Mouse (Mus musculus) T-cell, adult 2 months (primary cell): ENCODE measurements around the gene Hsp90aa1.
"Not testable (repeated sequence)": the region's sequence is repeated elsewhere in the genome, so short reads cannot be mapped to it uniquely, and the experiment has no call there.

Experiments used
- DNase-seq: peaks from one replicate; pipeline ENCODE4 v3.0.0; 2022; ENCODE audit warnings: low spot score

The Hsp90aa1 gene

GRCm38 (mm10) chr12:110698523-110699170, 3.9 kb downstream of the Hsp90aa1 start:
- no peak for DNase-seq

GRCm38 (mm10) chr12:110698080-110698479, 4.4 kb downstream of the Hsp90aa1 start:
- DNase-seq = no peak

GRCm38 (mm10) chr12:110697457-110697856, 5.1 kb downstream of the Hsp90aa1 start:
- no peak for DNase-seq

- DNase-seq = no peak
These were observed 5.5 kb downstream of the Hsp90aa1 start for GRCm38 (mm10) chr12:110696975-110697400.

GRCm38 (mm10) chr12:110696173-110696974, 6.2 kb downstream of the Hsp90aa1 start:
- peak; percentile 99 for DNase-seq

- no peak for DNase-seq
These were observed 6.8 kb downstream of the Hsp90aa1 start for GRCm38 (mm10) chr12:110695676-110696171.

GRCm38 (mm10) chr12:110693378-110693777, 9.2 kb downstream of the Hsp90aa1 start:
- DNase-seq = not testable (repeated sequence)

GRCm38 (mm10) chr12:110689919-110690643, 12.4 kb downstream of the Hsp90aa1 start:
- DNase-seq = no peak

GRCm38 (mm10) chr12:110688921-110689320, 13.6 kb downstream of the Hsp90aa1 start:
- DNase-seq = not testable (repeated sequence)

- no peak for DNase-seq
These were observed 14.4 kb downstream of the Hsp90aa1 start for GRCm38 (mm10) chr12:110687894-110688734.

- no peak for DNase-seq
These were observed 18.9 kb downstream of the Hsp90aa1 start for GRCm38 (mm10) chr12:110683580-110683979.

GRCm38 (mm10) chr12:110682561-110683299, 19.8 kb downstream of the Hsp90aa1 start, which contains the start of gene 1700001K19Rik:
TSS of gene 1700001K19Rik (minus strand) at chr12:110682619.
- no peak for DNase-seq

GRCm38 (mm10) chr12:110681878-110682277, 20.6 kb downstream of the Hsp90aa1 start:
- no peak for DNase-seq

GRCm38 (mm10) chr12:110681191-110681590, 21.3 kb downstream of the Hsp90aa1 start:
- no peak for DNase-seq

GRCm38 (mm10) chr12:110674243-110674642, 28.3 kb downstream of the Hsp90aa1 start:
- peak; percentile 16 for DNase-seq

GRCm38 (mm10) chr12:110667466-110668077, 35.0 kb downstream of the Hsp90aa1 start:
- no peak for DNase-seq

GRCm38 (mm10) chr12:110661746-110662145, 40.8 kb downstream of the Hsp90aa1 start:
- DNase-seq = no peak

- DNase-seq = no peak
These were observed 51.1 kb downstream of the Hsp90aa1 start for GRCm38 (mm10) chr12:110651464-110651863.

- DNase-seq = no peak
These were observed 52.3 kb downstream of the Hsp90aa1 start for GRCm38 (mm10) chr12:110650241-110650641.
